Mouse (Mus musculus) retina, postnatal 1 day (tissue): ENCODE results near the gene Cenpm.

Source experiments
- DNase-seq: peaks from one replicate; pipeline ENCODE4 v3.0.0-alpha.2; 2012

Gene Cenpm

DNA sequence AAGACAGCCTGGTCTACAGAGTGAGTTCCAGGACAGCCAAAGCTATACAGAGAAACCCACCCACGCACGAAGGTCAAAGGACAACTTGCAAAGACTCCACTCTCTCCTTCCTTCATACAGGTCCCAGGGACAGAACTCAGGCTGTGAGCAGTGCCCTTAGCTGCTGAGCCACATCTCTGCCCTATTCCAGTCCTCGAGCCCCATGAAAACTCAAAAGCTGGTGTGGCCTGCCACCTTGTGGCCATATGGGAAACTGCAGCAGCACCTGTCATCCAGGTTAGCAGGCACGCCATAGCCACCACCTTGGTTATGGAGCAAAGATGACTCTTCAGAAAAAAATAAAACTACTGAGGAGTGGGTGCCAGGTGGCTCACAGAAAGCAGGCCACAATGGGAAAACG, 8.0 kb downstream of the Cenpm start:
- DNase-seq: peak; percentile 85

DNA sequence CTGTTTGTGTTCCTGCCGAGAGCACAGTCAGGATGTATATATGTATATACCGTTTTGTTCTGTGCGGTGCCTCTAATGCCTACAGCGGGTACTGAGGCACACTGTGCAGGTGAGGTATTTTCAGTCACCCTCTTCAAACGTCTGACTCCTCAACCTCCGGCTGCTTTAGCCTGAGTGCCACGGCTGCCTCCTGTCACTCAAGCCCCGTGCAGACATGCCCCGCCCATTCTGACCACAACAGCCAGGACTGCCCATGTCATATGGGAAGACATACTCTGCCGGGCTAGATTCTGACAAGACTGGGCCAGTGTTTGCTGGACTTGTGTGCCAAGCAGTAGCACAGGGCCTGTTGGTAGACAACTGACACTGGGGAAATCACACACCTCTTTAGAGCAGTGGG, 8.9 kb downstream of the Cenpm start:
- DNase-seq: no peak

DNA sequence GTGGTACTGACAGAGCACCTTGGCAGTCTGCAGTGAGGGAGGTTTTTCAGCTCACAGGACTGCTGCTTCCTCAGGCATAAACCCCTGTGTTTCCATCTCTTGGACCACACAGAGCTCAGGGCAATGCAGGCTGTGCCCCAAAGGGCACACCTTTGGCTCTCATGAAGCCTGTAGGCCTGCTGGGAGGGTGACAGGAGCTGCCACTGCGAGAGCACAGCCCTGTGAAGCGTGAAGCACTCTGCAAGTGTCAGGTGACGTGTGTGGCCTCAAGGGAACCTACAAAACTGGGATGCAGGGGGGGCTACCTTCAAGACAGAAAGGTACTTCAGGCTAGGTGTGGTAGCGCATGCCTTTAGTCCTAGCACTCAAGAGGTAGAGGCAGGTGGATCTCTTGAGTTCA, 11.9 kb downstream of the Cenpm start:
- DNase-seq: no peak

DNA sequence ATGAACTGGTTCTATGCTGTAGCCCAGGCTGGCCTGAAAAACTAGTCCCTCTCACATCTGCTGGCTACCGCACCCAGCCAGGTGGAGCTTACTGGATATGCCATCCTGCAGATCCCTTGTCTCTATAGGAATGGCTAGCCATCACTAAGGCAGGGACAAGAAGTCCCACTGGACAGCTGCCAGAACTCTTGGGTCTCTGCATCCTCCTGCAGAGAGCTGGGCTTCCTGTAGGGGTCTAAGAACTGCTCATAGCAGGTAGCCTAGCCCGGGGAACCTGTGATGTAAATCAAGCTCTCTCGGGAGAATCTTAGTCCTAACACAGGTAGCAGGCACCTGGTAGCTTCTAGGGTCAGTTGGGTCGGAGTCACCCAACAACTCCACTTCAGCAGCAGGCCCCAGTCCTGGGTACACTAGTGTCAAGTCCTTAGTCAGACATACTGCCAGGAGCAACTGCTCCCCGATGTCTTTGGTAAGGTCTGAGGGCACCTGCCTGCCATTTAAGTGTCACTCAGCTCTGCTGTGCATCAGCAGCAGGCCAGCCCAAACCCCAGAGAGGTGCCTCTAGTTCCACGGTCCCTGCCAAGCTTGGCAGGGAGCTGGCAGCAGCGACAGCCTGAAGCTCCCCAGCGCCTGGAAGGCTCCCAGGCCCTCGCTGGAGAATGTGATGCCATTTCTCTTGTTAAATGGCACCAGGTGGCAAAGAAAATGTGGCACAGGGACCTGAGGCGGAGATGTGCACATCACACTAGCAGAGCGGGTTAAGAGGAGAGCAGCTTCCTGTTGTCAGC, 12.8 kb downstream of the Cenpm start:
- peak; percentile 39 for DNase-seq

DNA sequence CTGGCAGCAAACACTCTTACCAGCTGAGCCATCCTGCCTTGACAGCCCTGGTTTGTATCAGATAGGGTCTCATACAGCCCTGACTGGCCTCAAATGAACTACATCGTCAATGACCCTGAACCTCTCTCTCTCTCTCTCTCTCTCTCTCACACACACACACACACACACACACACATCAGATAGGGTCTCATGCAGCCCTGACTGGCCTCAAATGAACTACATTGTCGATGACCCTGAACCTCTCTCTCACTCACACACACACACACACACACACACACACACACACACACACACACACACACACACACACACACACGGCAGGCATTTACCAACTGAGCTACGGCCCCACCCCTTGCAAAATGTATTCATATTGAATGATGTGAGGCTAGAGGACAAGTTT, 13.4 kb downstream of the Cenpm start:
- no peak for DNase-seq

DNA sequence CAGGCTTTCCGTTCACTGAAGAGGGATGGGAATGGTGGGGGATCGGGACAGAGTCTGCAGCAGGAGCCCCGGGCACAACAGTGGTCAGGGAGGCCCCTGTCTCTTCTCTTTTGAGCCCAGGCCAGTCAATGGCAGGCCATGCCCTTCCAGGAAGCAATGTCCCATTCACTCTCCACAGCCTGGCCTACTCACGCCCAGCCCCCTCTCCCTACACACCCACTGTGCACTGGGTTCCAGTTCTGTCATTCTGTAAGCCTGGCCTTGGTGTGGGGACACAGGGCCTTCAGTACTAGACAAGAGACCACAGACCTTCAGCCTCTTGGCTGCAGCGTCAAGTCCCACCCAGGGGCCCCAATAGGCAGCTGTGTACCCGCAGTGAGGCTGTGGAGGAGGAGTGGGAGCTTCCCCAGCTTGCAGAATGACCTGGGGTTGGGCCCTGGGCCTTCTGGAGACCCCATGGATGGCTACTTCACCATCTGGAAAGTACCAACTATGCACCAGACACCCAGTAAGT, 14.4 kb downstream of the Cenpm start:
- no peak for DNase-seq

DNA sequence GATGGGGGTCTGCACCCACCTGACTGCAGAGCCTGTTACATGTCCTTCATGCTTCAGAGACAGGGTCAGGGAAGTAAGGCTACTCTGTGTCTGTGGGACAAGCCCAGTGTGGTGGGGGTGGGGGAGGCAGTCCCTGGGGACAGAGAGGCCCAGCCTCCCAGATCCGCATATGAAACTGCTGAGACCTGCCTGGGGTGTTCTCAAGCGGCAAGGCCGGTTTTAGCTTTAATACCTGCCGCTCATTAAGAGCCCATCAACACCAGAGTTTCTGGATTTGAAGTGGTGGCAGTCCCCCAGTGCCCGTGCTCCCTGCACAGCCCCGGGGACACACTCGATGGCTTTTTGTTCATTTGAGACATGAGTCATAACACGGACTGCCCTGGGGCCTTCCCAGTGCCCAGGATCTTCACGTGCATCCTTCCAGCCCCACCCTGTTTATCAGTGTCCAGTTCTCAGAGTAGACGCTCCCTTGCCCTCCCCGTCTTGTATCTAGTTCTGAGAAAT, 15.0 kb downstream of the Cenpm start:
- DNase-seq: no peak

DNA sequence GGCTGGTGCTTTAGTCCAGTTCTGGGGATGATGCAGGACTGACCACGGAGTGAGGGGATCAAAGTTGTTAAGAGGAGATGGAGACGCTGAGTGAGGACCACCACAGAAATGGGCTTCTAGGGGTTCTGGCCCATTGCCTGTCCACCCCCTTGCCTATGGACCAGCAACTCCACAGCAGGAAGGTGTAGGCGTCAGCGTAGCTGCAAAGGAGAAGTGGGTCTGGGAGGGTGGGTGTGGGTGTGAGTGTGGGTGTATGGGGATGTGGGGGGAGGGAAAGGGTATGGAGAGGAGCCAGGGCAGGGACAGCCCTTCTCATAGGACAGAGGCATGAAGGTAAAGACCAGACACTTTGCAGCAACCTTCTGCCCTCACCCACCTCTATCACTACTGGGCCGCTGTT, 18.8 kb downstream of the Cenpm start:
- DNase-seq: no peak

DNA sequence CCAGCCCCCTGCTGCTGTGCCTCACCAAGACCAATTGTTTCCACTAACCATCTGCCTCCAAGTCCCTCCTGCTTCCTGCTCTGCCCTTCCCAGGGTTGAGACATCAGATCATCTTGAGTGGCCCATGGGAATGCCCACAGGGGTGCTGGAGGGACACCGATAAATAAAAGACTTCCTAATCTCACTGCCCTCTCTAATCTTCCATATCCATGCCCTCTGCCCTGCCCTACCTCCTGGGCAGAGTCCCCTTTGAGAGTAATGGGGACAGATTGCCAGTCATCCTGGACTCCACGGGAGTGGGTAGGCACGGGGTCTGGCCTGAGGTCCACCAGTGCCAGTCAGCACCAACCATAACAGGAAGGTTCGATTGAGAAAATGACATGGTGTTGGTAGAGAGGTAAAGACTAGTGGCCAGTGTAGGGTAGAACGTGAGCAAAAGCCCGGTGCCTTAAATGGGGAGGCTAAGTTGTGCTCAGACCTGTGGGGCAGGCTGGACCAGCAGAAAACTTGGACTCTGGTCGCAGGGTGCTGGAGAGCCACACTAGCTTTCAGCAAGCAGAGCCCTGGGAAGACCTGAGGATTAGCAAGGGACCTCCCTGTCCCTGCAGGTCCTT, 19.8 kb downstream of the Cenpm start:
- no peak for DNase-seq

DNA sequence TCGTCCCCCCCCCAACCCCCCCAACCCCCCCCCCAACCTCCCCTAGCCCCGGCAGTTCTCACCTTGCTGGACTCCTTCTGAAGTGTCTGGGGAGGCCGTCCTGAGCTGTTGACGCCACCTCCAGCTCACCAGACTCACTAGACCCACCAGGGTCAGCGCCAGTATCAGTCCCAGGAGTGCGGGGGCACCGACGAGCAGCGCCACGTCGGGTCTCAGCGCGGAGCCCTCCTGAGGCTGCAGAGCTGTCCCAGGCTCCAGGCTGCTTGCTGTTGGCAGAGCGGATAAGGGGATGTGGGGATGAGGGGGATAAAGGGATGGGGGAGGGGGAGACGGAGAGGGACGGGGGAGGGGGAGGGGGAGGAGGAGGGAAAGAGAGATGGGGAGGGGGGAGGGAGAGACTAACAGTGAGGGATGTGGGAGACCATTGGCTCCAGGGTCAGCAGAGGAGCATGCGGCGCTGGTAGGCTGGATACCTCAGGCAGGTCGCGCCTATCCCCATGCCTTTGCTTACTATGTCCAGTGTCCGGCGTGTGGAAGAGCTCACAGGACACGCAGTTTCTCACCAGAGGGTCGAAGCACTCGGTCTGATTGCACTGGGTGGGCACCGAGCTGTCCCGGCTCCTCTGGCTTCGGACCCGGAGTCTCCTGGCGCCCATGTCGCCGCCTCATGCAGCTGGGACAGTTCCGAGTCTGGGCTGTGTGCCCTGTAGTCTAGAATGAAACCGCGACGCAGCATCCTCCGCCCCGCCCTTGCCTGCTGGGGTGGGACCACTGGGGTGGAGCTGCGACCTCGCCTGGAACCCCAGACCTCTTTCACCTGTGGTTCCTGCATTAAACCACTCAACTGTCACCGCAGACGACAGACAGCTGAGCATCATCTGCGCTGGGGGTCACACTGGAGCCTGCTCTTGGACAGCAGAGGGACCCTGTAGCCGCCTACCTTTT, 20.6 kb downstream of the Cenpm start, which contains the start of gene Tnfrsf13c:
Tnfrsf13c (minus strand) TSS at position 713 of the 945 bp plus-strand sequence.
- DNase-seq: peak; percentile 52

DNA sequence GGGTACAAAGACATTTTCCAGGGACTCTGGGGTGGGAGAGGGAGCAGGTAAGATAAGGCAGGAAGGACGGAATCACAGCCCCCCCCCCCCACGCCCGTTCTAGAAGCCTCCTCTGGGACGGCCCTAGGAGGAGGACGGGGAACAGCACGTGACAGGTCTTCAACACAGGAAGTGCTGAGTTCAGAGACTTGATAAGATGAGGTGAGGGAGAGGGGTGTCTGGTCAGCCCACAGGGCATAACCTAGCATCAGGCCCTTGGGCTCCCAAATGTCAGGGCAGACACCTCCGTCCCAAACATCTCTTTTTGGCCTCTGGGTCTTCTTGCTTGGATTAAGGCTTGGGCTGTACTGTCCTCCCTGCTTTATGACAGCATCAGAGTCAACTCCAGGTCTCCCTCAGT, 21.3 kb downstream of the Cenpm start:
- DNase-seq: no peak

DNA sequence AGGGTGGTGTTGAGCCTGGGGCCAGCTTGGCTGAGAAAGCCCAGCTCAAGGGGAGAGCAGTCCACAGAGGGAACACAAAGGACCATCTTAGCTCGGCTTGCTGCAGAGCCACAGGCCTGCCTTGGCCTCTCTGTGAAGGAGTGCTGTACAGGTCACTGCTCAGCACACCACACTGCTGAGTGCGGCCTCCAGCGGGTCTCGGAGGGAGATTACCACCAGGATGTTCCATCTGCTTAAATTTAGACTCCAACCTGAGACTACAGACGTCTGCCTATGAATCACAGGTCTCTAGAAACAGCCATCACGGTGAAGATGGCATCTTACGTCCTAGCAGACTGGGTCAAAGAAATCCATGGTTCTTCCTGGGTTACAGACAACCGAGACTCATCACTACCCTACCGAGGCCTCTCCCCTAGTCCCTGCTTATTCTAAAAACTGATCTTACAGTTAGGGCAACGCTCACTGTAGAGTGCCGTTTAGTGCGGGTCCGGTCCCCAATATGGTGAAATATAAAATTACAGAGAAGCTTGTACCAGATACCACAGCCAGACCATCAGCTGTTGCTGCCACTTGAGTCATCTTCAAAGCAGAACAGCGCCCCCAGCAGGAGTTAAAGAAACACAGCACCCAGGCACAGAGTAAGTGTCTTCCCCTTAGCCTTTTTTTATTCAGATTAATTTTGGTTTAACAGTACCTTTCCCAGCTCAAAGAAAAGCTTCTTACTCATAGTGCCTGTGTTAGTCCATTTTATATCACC, 23.3 kb downstream of the Cenpm start:
- DNase-seq: peak; percentile 36

DNA sequence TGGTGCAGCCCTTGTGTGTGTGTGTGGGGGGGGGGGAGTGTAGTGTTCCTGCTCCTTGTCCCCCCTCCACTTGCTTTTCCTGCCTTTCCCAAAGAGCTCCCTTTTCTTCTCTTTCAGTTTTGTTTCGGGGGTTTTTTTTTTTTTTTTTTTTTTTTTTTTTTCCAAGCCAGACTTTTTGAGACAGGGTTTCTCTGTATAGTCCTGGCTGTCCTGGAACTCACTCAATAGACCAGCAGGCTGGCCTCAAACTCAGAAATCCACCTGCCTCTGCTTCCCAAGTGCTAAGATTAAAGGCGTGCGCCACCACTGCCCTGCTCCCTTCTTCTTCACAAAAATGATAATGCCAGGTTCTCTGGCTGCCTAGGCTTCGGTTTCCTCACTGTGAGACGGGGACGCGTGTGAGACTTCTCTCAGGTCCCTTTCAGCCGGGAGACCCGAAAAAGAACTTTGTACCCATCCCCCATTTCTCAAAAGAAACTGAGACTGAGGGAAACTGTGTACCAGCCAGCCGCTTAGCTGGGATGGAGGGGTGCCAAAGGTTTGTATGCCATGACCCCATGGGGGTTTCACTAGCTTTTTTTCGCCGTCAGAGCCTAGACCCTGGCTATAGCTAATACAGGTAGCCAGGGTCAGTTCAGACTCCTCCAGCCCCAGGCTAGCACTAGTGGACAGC, 24.4 kb downstream of the Cenpm start:
- no peak for DNase-seq

DNA sequence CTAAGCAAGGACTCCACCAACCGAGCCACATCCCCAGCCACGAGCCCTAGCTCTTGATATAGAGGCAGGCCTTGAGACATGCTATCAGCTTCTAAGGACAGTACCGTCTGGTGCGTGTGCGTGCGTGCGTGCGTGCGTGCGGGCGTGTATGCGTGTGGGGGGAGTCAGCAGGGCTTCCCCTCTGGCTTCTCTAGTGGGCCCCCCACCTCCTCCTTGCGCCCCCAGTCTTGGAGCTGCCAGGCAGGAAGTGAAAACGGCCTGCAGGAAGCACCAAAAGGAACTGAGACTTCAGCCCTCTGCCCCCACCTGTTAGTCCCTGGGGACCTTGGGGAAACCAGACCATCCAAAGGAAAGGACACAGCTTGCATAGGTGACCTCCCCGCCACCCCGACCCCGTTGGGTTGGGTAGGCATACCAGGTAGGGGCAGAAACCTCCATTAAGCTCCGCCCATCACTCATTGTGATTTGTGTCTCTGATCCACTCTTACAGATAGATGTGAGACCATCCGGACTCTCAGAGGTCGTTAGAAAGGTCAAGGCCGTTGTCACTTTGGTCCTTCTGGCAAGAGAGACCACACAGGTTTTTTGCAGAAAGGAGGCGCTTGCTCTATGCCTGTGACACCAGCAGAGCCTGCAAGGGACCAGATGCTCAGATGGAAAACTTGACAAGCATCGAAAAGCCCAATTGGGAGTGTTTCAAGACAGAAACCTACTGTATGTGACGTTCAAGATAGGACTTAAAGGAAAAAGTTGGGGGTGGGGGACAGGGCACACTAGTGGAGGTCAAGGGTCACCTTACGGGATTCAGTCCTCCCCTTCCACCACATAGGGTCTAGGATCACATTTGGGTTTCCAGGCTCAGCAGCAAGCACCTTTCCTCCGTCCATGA, 25.5 kb downstream of the Cenpm start:
- no peak for DNase-seq

DNA sequence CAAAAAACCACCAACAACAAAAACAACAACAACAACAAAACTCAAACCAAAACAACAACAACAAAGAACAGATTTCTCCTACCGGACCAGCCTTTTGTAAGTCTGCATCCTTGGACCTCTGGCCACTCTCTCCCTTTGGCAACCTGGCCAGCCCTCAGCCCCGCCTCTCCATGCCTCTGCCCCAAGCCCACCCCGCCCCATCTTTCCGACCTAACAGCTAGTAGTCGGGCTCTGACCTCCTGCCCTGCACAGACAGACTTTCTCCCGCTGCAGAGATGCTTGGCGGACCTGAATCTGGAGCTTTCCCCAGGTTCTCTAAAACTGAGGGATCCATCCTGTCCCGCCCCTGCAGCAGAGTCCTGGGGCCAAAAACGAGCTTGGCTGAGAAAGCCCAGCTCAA, 26.6 kb downstream of the Cenpm start:
- DNase-seq: no peak

DNA sequence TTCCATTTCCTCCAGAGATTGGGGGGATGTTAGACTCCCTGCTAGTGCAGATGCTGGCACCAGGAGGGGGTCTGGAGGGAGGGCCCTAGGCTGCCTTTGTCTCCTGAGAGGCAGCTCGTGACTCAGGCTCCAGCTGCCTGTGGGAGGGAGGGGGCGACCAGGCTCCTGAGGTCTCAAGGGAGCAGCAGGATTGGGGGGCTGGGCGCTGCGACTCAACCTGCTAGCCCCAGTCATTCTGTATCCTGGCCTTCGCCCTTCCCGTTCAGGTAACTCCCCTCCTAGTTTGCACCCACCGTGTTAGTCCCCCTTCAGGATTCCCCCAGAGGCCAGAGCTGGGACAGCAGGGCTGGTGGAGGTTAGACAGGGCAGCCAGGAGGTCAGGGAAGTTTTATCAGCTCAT, 27.5 kb downstream of the Cenpm start:
- DNase-seq: peak; percentile 51

DNA sequence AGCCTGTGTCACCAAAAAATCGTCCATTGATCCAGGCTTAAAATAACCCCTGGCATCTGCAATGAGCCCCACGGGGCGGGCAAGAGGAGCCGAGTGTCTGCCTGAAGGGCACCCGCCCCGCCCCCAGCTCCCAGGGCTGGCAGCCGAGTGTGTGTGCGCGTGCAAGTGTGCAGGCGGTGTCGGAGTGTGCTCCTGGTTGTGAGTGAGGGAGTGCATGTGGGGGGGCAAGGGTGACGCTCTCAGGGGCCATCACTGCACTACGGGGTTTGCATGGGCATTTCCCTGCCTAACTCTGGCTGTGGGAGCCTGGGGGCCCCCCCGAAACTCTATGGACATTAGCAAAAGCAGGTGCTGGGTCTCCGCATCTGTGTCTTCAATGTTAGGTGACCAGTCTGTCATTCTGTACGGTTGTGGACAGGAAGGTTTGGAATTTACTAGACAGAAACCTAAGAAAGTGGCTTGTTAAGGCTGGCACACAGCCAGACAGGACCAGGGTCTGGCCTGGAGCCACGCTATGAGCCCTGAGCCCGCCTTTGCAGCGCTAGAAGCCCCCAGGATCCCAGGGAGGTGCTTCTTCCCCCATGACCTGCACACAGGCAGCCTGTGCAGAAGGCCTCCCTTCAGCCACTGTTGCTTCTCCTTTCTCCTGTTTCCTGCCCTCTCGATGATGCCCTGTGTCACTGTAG, 28.3 kb downstream of the Cenpm start:
- DNase-seq: peak; percentile 49

DNA sequence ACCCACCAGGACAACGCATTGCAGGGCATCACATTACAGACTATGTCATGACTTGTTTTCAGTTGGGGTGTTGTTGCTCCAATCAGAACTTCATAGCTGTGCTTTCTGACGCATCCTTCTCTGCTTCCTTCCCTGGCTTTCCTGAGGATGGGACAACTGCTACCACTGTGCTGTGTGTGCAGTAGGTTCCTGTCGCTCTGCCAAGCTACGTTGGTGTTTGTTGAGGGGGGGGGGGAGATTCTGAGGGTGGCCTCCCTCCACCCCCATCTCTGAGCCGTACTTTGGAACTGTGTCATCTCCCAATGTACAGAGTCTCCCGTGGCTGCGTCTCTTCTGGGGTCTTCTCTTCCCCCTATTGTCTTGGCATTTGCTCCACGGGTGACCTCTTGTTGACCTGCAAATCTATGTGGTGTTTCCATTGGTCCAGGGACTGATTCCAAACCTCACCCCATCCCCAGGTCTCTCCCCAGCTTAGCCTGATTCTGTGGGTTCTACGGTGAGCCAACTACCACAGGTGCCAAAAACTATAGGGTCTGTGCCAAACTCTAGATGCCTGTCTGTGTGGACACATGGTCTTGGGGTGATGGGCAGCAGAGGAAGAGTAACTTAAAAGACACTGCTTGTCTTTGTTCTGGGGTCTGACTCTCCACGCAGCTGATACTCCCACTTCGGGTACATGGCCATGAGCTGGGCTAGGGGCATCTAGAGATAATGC, 29.1 kb downstream of the Cenpm start:
- DNase-seq: peak; percentile 31

DNA sequence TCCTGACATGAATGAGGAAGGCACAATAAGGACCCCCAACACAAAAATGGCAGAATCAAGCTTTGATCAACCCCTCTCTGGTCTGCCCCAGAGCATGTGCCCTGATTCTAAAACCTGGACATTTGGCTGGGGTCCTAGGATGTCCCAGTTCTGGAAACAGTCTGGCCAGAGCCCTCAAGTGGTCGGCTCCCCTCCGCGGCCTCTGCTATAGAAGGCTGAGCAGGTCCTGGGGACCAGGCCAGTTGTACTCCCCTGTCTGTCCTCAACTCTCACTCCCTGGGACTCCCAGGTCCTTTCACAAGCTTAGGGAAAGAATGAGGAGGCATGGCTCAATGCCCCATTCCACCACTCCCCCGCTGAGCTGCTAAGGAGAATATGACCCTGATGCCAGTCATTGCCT, 31.3 kb downstream of the Cenpm start:
- no peak for DNase-seq

DNA sequence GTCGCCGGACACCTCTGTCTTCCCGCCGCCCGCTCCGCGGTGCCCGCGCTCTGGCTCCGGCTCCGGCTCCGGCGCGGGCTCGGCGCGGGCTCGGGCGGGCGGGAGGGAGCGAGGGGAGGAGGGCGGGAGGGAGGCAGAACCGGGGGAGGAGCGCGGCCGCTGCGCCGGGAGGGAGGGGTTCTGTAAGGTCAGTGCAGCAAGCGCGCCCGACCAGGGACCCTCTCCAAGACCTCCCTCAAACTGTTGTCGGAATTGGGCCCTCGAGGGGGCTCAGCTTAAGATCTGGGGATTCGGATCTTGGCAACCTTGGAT, 31.8 kb downstream of the Cenpm start, which contains the start of gene Shisa8:
Shisa8 (minus strand) TSS at position 64 of the 312 bp plus-strand sequence.
- peak; percentile 59 for DNase-seq
